Mouse (Mus musculus) stomach, embryonic 15.5 days (tissue): Measurements from ENCODE around the gene Gm28035. TPM values are rescaled to one million over a fixed set of nuclear protein-coding genes. Genes with fewer than 3 reads are reported as not detected.

Experiments used
- ATAC-seq: fragments of 200-750 bp; cut with Nextera tagmentation; 2 replicates; pipeline ENCODE4 v1.8.0; 2017; ENCODE audit warnings: low read depth, moderate number of reproducible peaks, moderate TSS enrichment; ENCODE audit not compliant: insufficient read depth, low FRiP score
- H3K27ac ChIP-seq: fragments of 300-500 bp; sonication (generic); 2 replicates; pipeline ENCODE4 v1.5.1; 2015; ENCODE audit warnings: mild to moderate bottlenecking, inconsistent platforms
- H3K27me3 ChIP-seq: fragments of 300-500 bp; sonication (generic); replicated peaks from 2 replicates; pipeline ENCODE4 v1.6.1; 2015; ENCODE audit warnings: inconsistent platforms
- H3K36me3 ChIP-seq: fragments of 300-500 bp; sonication (generic); 2 replicates; pipeline ENCODE4 v1.6.1; 2015; ENCODE audit warnings: inconsistent platforms
- H3K4me1 ChIP-seq: fragments of 300-500 bp; sonication (generic); 2 replicates; pipeline ENCODE4 v1.6.1; 2015; ENCODE audit warnings: inconsistent platforms
- H3K4me2 ChIP-seq: fragments of 300-500 bp; sonication (generic); 2 replicates; pipeline ENCODE4 v1.6.1; 2015; ENCODE audit warnings: mild to moderate bottlenecking, inconsistent platforms
- H3K4me3 ChIP-seq: fragments of 300-500 bp; sonication (generic); replicated peaks from 2 replicates; pipeline ENCODE4 v1.5.1; 2015; ENCODE audit warnings: inconsistent platforms
- H3K9ac ChIP-seq: fragments of 300-500 bp; sonication (generic); 2 replicates; pipeline ENCODE4 v1.6.1; 2015; ENCODE audit warnings: inconsistent platforms
- H3K9me3 ChIP-seq: fragments of 300-500 bp; sonication (generic); 2 replicates; pipeline ENCODE4 v1.6.1; 2016; ENCODE audit warnings: inconsistent platforms
- WGBS: fragments of 180-500 bp; shearing (Covaris S2); methylation state at CpG from one replicate; pipeline ENCODE4 v1.1.7; 2015; 5-methylcytosine and 5-hydroxymethylcytosine counted together
- polyA plus RNA-seq: library from polyadenylated mRNA; unstranded; fragments of >200 nt; fragmentation: Nextera tagmentation; extraction: Ambion mirVana; gene quantifications from 2 replicates; pipeline ENCODE4 v1.2.1, GENCODE M21; 2015

The Gm28035 gene
- polyA plus RNA-seq, 1 experiment from 2014 or later = 0.35 TPM

GRCm38 (mm10) chr2:30239777-30240176, 590 bp upstream of the Gm28035 start:
- H3K4me1 ChIP-seq = peaks cover 29% of the 10 kb centered on the region
- no peak overlapping the region for H3K9ac ChIP-seq

GRCm38 (mm10) chr2:30242509-30242908, 2.1 kb downstream of the Gm28035 start:
- Histone ChIP-seq H3K9me3 (no peaks in the 10 kb centered on the region), H3K27ac (peak overlapping the region; percentile 44; the same call in 1 of the 2 replicates), H3K4me3 (no peak overlapping the region), H3K9ac (no peak overlapping the region), H3K4me2 (no peak overlapping the region), H3K4me1 (peaks cover 24% of the 10 kb centered on the region), H3K36me3 (peaks cover 19% of the 10 kb centered on the region), H3K27me3 (no peaks in the 10 kb centered on the region)
- no peak for ATAC-seq
- WGBS = 49% methylated on average over 4 of the region's 4 CpGs

More at GRCm38 (mm10) chr2:30239777-30240176, 590 bp upstream of the Gm28035 start:
- H3K9me3 ChIP-seq = no peaks in the 10 kb centered on the region
- no peak for ATAC-seq
- H3K36me3 ChIP-seq = peaks cover 19% of the 10 kb centered on the region
- H3K4me3 ChIP-seq = no peak overlapping the region
- peak overlapping the region; percentile 71; the same call in 1 of the 2 replicates for H3K4me2 ChIP-seq
- no peaks in the 10 kb centered on the region for H3K27me3 ChIP-seq
- peak overlapping the region; percentile 93; the same call in 1 of the 2 replicates for H3K27ac ChIP-seq
- 65% methylated on average over 4 of the region's 4 CpGs for whole genome bisulfite sequencing

DNA sequence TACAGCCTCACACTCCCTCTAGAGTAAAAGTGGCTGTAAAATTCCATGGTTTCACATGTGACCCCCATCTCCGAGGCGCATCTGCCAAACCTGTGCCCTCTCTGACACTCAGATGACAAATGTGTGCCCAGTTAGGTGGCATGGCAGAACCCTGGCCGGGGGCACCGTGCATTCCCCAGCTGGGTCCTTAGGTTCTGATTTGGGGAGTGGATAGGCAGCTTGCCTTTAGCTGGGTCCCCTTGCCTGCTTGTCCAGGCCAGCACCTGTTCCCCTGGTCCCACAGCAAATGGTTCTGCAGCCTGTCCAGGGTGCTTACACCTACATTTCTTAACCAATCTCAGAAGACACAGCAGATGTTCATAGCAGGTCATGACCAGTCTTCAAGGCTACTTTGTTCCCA, 3.0 kb downstream of the Gm28035 start:
- no peak overlapping the region for H3K27ac ChIP-seq
- peaks cover 24% of the 10 kb centered on the region for H3K4me1 ChIP-seq

DNA sequence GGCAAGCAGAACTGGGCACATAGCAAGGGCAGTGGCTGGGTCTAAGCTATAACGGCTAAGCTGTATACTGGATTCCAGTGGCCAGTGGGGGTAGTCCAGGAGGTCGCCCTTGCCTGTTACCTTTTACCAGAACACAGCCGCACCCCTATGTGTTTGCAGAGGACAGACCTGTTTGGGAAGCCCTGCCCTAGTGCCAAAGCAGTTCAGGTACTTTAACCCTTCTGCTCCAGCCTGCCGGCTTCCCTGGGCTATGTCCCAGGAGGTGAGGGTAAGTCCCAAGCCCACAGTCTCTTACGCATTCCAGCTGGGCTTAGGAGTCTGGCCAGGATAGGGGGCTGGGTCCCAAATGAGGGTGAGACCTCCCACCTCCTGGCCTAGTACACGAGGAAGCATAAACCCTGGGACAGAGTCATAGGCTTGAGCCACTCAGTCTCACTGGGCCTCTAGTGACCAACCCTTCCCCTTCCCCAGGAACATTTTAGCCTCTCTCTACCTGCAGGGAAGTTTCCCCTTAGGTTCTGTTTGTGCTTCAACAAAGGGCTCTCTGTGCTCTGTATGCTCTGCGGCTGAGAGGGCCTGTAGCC, 4.3 kb downstream of the Gm28035 start:
- WGBS = 54% methylated on average over 7 of the region's 7 CpGs
- no peaks in the 10 kb centered on the region for H3K9me3 ChIP-seq
- H3K4me2 ChIP-seq = peak overlapping the region; percentile 5; the same call in 1 of the 2 replicates
- no peak overlapping the region for H3K9ac ChIP-seq
- H3K4me3 ChIP-seq = no peak overlapping the region
- peak; percentile 48 for ATAC-seq
- H3K27ac ChIP-seq = peak overlapping the region; percentile 75
- no peaks in the 10 kb centered on the region for H3K27me3 ChIP-seq
- peaks cover 34% of the 10 kb centered on the region for H3K36me3 ChIP-seq
- peaks cover 12% of the 10 kb centered on the region; the same call in 1 of the 2 replicates for H3K4me1 ChIP-seq

More for the DNA sequence above, 3.0 kb downstream of the Gm28035 start:
- ATAC-seq = no peak
- H3K9ac ChIP-seq = no peak overlapping the region
- H3K27me3 ChIP-seq = no peaks in the 10 kb centered on the region
- H3K36me3 ChIP-seq = peaks cover 24% of the 10 kb centered on the region
- 84% methylated on average over 4 of the region's 4 CpGs for WGBS
- H3K4me2 ChIP-seq = no peak overlapping the region
- no peak overlapping the region for H3K4me3 ChIP-seq
- H3K9me3 ChIP-seq = no peaks in the 10 kb centered on the region

GRCm38 (mm10) chr2:30247036-30247435, 6.7 kb downstream of the Gm28035 start:
- no peak overlapping the region for H3K4me2 ChIP-seq
- H3K27ac ChIP-seq = no peak overlapping the region
- peaks cover 15% of the 10 kb centered on the region; the same call in 1 of the 2 replicates for H3K4me1 ChIP-seq
- H3K4me3 ChIP-seq = no peak overlapping the region
- H3K9me3 ChIP-seq = no peaks in the 10 kb centered on the region
- H3K27me3 ChIP-seq = no peaks in the 10 kb centered on the region
- peaks cover 15% of the 10 kb centered on the region; the same call in 1 of the 2 replicates for H3K36me3 ChIP-seq
- ATAC-seq = no peak
- H3K9ac ChIP-seq = no peak overlapping the region
- WGBS = 93% methylated on average over 5 of the region's 5 CpGs

DNA sequence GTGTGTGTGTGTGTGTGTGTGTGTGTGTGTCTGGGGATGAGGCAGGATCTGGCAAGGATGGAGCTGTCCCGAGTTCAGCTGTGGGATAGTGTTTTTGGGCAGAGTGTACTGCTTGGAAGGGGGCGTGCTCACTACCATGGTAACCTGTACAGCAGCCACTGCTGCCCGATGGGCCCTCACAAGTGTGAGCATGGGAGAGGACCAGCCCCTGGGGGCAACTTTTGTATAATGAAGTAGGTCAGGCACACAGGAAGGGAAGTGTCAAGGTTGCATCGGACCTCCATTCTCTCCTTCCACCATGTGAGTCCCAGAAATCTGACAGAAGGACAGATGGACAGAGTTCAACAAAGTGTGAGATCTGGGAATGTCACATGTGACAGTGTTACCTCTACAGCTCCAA, 7.3 kb downstream of the Gm28035 start:
- no peak overlapping the region for H3K4me3 ChIP-seq
- H3K27me3 ChIP-seq = no peaks in the 10 kb centered on the region
- no peak overlapping the region for H3K9ac ChIP-seq
- H3K4me1 ChIP-seq = peaks cover 20% of the 10 kb centered on the region; the same call in 1 of the 2 replicates
- peaks cover 15% of the 10 kb centered on the region; the same call in 1 of the 2 replicates for H3K36me3 ChIP-seq
- no peaks in the 10 kb centered on the region for H3K9me3 ChIP-seq
- no peak overlapping the region for H3K4me2 ChIP-seq
- no peak for ATAC-seq
- WGBS = 70% methylated on average over 4 of the region's 4 CpGs
- H3K27ac ChIP-seq = no peak overlapping the region

- H3K27ac ChIP-seq = no peak overlapping the region
- H3K4me2 ChIP-seq = no peak overlapping the region
- H3K9ac ChIP-seq = no peak overlapping the region
- no peak overlapping the region for H3K4me3 ChIP-seq
- H3K36me3 ChIP-seq = peaks cover 15% of the 10 kb centered on the region; the same call in 1 of the 2 replicates
- 98% methylated on average over 3 of the region's 3 CpGs for WGBS
- no peaks in the 10 kb centered on the region for H3K27me3 ChIP-seq
- ATAC-seq = no peak
- H3K9me3 ChIP-seq = no peaks in the 10 kb centered on the region
- peaks cover 24% of the 10 kb centered on the region; the same call in 1 of the 2 replicates for H3K4me1 ChIP-seq
These were observed 8.8 kb downstream of the Gm28035 start for GRCm38 (mm10) chr2:30249182-30249581.

DNA sequence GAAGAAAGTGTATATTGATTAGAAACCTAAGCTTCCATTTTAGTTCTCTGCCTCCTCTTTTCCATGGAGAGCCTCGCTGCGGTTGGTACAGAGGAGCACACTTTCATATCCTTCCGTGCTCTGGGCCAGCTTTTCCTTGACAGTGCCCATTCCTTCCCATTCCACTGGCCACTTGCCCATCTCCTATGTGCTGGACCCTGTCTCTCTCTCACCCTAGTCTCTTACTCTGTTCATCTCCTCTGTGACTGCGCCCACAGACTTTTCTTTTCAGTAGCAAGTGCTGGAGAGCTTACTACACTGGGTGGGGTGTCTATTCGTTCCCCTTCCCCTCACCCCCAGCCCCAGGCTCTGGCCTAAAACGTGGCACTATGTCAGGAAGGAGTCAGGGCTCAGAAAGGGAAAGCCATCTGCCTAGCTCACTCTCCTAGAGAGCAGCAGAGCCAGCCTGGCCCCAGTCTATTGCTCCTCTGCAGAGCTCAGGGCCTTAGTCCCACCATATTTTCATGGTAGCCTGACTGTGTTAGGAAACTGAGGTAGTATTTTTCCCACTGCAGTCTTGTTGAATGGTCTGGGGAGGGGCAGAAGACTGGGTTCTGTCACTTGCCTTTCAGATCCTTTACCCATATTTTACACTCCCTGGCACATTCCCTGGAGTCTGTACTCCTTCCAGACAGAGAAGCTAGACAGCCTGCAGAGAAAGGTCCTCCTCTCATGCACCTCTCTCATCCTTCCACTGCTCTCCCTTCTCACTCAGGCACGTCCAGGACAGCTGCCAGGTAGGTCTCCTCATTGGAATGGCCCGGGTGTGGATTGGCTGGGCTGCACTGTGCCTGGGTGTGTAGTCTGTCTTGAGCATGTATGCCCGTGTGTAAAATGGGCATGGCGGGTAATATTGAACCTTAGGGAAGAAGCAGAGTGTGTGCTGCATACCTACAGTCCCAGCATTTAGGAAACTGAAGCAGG, 10.1 kb downstream of the Gm28035 start:
- Histone ChIP-seq H3K4me1 (0 out of 2 replicates have a peak, but pooled peaks cover 16% of the 10 kb centered on the region), H3K9ac (no peak overlapping the region), H3K27ac (0 out of 2 replicates have a peak overlapping the region, but pooled peaks have one; percentile 90), H3K27me3 (no peaks in the 10 kb centered on the region), H3K4me3 (no peak overlapping the region), H3K9me3 (no peaks in the 10 kb centered on the region), H3K36me3 (peaks cover 21% of the 10 kb centered on the region), H3K4me2 (no peak overlapping the region)
- ATAC-seq = no peak
- WGBS = 83% methylated on average over 10 of the region's 10 CpGs

GRCm38 (mm10) chr2:30251417-30252104, 11.2 kb downstream of the Gm28035 start:
- Histone ChIP-seq H3K4me3 (no peak overlapping the region), H3K9ac (no peak overlapping the region), H3K27me3 (no peaks in the 10 kb centered on the region), H3K27ac (peak overlapping the region; percentile 90), H3K4me1 (0 out of 2 replicates have a peak, but pooled peaks cover 16% of the 10 kb centered on the region), H3K4me2 (peak overlapping the region; percentile 23; the same call in 1 of the 2 replicates), H3K9me3 (no peaks in the 10 kb centered on the region), H3K36me3 (peaks cover 32% of the 10 kb centered on the region)
- peak; percentile 89 for ATAC-seq
- WGBS = 61% methylated on average over 5 of the region's 5 CpGs

- Histone ChIP-seq H3K4me2 (no peak overlapping the region), H3K27me3 (no peaks in the 10 kb centered on the region), H3K9me3 (no peaks in the 10 kb centered on the region), H3K36me3 (peaks cover 42% of the 10 kb centered on the region), H3K4me3 (no peak overlapping the region), H3K27ac (peak overlapping the region; percentile 90; the same call in 1 of the 2 replicates), H3K9ac (no peak overlapping the region), H3K4me1 (0 out of 2 replicates have a peak, but pooled peaks cover 16% of the 10 kb centered on the region)
- no peak for ATAC-seq
- WGBS = 77% methylated on average over 3 of the region's 3 CpGs
These were observed 12.2 kb downstream of the Gm28035 start for GRCm38 (mm10) chr2:30252521-30252920.

GRCm38 (mm10) chr2:30253809-30254208, 13.4 kb downstream of the Gm28035 start:
- Histone ChIP-seq H3K4me2 (no peak overlapping the region), H3K9me3 (no peaks in the 10 kb centered on the region), H3K36me3 (peaks cover 36% of the 10 kb centered on the region), H3K27ac (no peak overlapping the region; the same call in 1 of the 2 replicates), H3K9ac (no peak overlapping the region), H3K4me3 (no peak overlapping the region), H3K4me1 (0 out of 2 replicates have a peak, but pooled peaks cover 16% of the 10 kb centered on the region), H3K27me3 (no peaks in the 10 kb centered on the region)
- WGBS = 73% methylated on average over 5 of the region's 5 CpGs
- ATAC-seq = no peak
